Mouse (Mus musculus) embryonic fibroblast, embryonic 13.5 days (primary cell): ENCODE data around the gene Gstp2. TPM values are rescaled to one million over a fixed set of nuclear protein-coding genes. Genes with fewer than 3 reads are reported as not detected.

ENCODE experiments used
- H3K27ac ChIP-seq: 2 replicates; pipeline ENCODE4 v1.5.1; 2012; ENCODE audit warnings: low read length, control low read depth, inconsistent platforms; ENCODE audit not compliant: insufficient read depth
- H3K4me1 ChIP-seq: 2 replicates; pipeline ENCODE4 v1.6.1; 2011; ENCODE audit warnings: low read length; ENCODE audit not compliant: control insufficient read depth, insufficient read depth
- H3K4me3 ChIP-seq: 2 replicates; pipeline ENCODE4 v1.5.1; 2011; ENCODE audit warnings: mild to moderate bottlenecking, control low read depth, low read length; ENCODE audit not compliant: insufficient read depth
- CTCF ChIP-seq: IDR thresholded peaks from 2 replicates; pipeline ENCODE4 v1.5.1; 2011; ENCODE audit warnings: mild to moderate bottlenecking, control low read depth, low read length, moderate library complexity, borderline replicate concordance; ENCODE audit not compliant: insufficient read depth
- POLR2A ChIP-seq: IDR thresholded peaks from 2 replicates; pipeline ENCODE4 v1.6.1; 2011; ENCODE audit warnings: low read depth, mild to moderate bottlenecking, control low read depth, low read length, moderate library complexity
- polyA plus RNA-seq: library from polyadenylated mRNA; stranded (reverse); fragments of >200 nt; gene quantifications from 2 replicates; pipeline ENCODE4 v1.2.4, GENCODE M21; 2011; ENCODE audit warnings: low read depth; ENCODE audit not compliant: missing spikeins, insufficient read length

The Gstp2 gene
- polyA plus RNA-seq, 1 experiment, result 3.1 TPM

GRCm38 (mm10) chr19:3991966-3992365, 53.9 kb downstream of the Gstp2 start:
- no peak overlapping the region for H3K4me3 ChIP-seq
- no peak overlapping the region for H3K27ac ChIP-seq
- no peaks in the 10 kb centered on the region for H3K4me1 ChIP-seq
- TF ChIP-seq POLR2A, result no peak
- TF ChIP-seq CTCF, result no peak

DNA sequence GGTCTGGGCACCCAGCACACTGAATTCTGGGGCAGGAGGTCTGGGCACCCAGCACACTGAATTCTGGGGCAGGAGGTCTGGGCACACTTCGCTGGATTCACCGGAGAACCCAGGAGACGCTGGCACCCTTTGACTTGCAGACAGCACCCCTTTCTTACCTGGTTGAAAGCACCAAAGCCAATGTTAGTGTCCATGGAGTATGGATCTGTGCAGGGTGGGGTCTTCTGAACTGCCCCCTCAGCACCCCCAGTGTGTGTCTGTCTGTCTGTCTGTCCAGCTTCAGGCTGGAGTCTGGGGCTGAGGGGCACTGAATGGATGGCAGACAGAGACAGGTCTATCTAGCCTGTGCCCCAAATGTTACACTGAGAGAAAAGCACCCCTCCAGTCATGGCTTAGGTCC, 54.3 kb downstream of the Gstp2 start:
- TF ChIP-seq POLR2A, result no peak
- no peak for TF ChIP-seq CTCF

GRCm38 (mm10) chr19:3990804-3991203, 55.0 kb downstream of the Gstp2 start:
- peaks cover 5% of the 10 kb centered on the region; the same call in 1 of the 2 replicates for H3K4me1 ChIP-seq
- no peak overlapping the region for H3K4me3 ChIP-seq
- H3K27ac ChIP-seq, result no peak overlapping the region
- TF ChIP-seq POLR2A, result no peak
- TF ChIP-seq CTCF, result no peak

More for the DNA sequence above, 54.3 kb downstream of the Gstp2 start:
- Histone ChIP-seq H3K4me3 (no peak overlapping the region), H3K27ac (no peak overlapping the region), H3K4me1 (peaks cover 3% of the 10 kb centered on the region; the same call in 1 of the 2 replicates)

Other genes starting within 250 kb of the Gstp2 start
- 48.4 and 65.0 TPM in 2 replicates for gene Chka, start 194.2 kb downstream of the Gstp2 start, polyA plus RNA-seq
- gene Tcirg1, start 138.9 kb downstream of the Gstp2 start, polyA plus RNA-seq, result 56.8 and 60.7 TPM in 2 replicates
- gene Ndufs8, start 133.2 kb downstream of the Gstp2 start, polyA plus RNA-seq, result 97.0 and 108 TPM in 2 replicates
- 3.8 and 4.3 TPM in 2 replicates for gene Aldh3b1, start 116.2 kb downstream of the Gstp2 start, polyA plus RNA-seq
- gene Unc93b1, start 110.8 kb downstream of the Gstp2 start, polyA plus RNA-seq, result 34.5 and 44.9 TPM in 2 replicates
- not detected in 2 replicates for gene Aldh3b3, start 87.4 kb downstream of the Gstp2 start, polyA plus RNA-seq
- gene Aldh3b2, start 73.7 kb downstream of the Gstp2 start, polyA plus RNA-seq, result not detected in 2 replicates
- gene Acy3, start 59.5 kb downstream of the Gstp2 start, polyA plus RNA-seq, result 4.9 and 7.7 TPM in 2 replicates
- not detected in 2 replicates for gene Tbx10, start 53.3 kb downstream of the Gstp2 start, polyA plus RNA-seq
- gene Nudt8, start 45.4 kb downstream of the Gstp2 start, polyA plus RNA-seq, result 18.5 and 19.7 TPM in 2 replicates
- gene Gm49405, start 45.4 kb downstream of the Gstp2 start, polyA plus RNA-seq, result 2.1 TPM in 2 replicates
- 2.1 and 3.2 TPM in 2 replicates for gene Doc2g, start 42.7 kb downstream of the Gstp2 start, polyA plus RNA-seq
- 64.3 and 74.1 TPM in 2 replicates for gene Ndufv1, start 33.2 kb downstream of the Gstp2 start, polyA plus RNA-seq
- gene Gstp1, start 8.0 kb downstream of the Gstp2 start, polyA plus RNA-seq, result 225 and 296 TPM in 2 replicates
- gene Gstp3, start 13.5 kb upstream of the Gstp2 start, polyA plus RNA-seq, result not detected in 2 replicates
- gene Cabp2, start 35.6 kb upstream of the Gstp2 start, polyA plus RNA-seq, result not detected in 2 replicates
- 25.1 and 32.1 TPM in 2 replicates for gene Cdk2ap2, start 51.2 kb upstream of the Gstp2 start, polyA plus RNA-seq
- 14.5 and 19.5 TPM in 2 replicates for gene Pitpnm1, start 54.0 kb upstream of the Gstp2 start, polyA plus RNA-seq
- 63.9 and 72.7 TPM in 2 replicates for gene Aip, start 79.8 kb upstream of the Gstp2 start, polyA plus RNA-seq
- not detected in 2 replicates for gene Gpr152, start 93.8 kb upstream of the Gstp2 start, polyA plus RNA-seq
- not detected in 2 replicates for gene Cabp4, start 98.0 kb upstream of the Gstp2 start, polyA plus RNA-seq
- gene Coro1b, start 102.6 kb upstream of the Gstp2 start, polyA plus RNA-seq, result 143 and 179 TPM in 2 replicates
- 0.50 TPM in 1 of 2 replicates, not detected in the other for gene Ptprcap, start 107.6 kb upstream of the Gstp2 start, polyA plus RNA-seq
- 18.7 and 35.9 TPM in 2 replicates for gene Rps6kb2, start 117.3 kb upstream of the Gstp2 start, polyA plus RNA-seq
- 3.3 and 4.4 TPM in 2 replicates for gene Carns1, start 129.5 kb upstream of the Gstp2 start, polyA plus RNA-seq
- gene Tbc1d10c, start 145.3 kb upstream of the Gstp2 start, polyA plus RNA-seq, result 0.25 and 0.42 TPM in 2 replicates
- 327 and 340 TPM in 2 replicates for gene Ppp1ca, start 146.0 kb upstream of the Gstp2 start, polyA plus RNA-seq
- gene Rad9a, start 155.6 kb upstream of the Gstp2 start, polyA plus RNA-seq, result 25.5 and 32.3 TPM in 2 replicates
- gene Clcf1, start 168.2 kb upstream of the Gstp2 start, polyA plus RNA-seq, result 15.2 and 16.8 TPM in 2 replicates
- gene AC109138.7, start 168.3 kb upstream of the Gstp2 start, polyA plus RNA-seq, result not detected in 2 replicates
- gene Pold4, start 185.9 kb upstream of the Gstp2 start, polyA plus RNA-seq, result 55.2 and 55.8 TPM in 2 replicates
- 14.0 and 22.5 TPM in 2 replicates for gene Ssh3, start 223.2 kb upstream of the Gstp2 start, polyA plus RNA-seq
- gene Ankrd13d, start 237.1 kb upstream of the Gstp2 start, polyA plus RNA-seq, result 5.7 and 7.3 TPM in 2 replicates